Mouse (Mus musculus) ES-E14 (cell line): ENCODE measurements around the gene Ranbp10. TPM values are rescaled to one million over a fixed set of nuclear protein-coding genes. Genes with fewer than 3 reads are reported as not detected.

Experiments
- DNase-seq: peaks from one replicate; pipeline ENCODE4 v3.0.0-alpha.2; 2013; ENCODE audit warnings: low read depth, low spot score
- H3K27ac ChIP-seq: 2 replicates; pipeline ENCODE4 v1.5.1; 2012; ENCODE audit warnings: low read depth, mild to moderate bottlenecking, low read length, moderate library complexity, mixed read lengths; ENCODE audit not compliant: poor library complexity, insufficient read depth, severe bottlenecking
- H3K36me3 ChIP-seq: 2 replicates; pipeline ENCODE4 v1.6.1; 2012; ENCODE audit warnings: mild to moderate bottlenecking, low read length, moderate library complexity, mixed read lengths; ENCODE audit not compliant: control insufficient read depth, poor library complexity, insufficient read depth, severe bottlenecking
- H3K4me1 ChIP-seq, 2 experiments: fragments of 150-350 bp in 1 of 2; sonication (generic) in 1 of 2; 2 replicates each; pipeline ENCODE4 v1.6.1; 2012; ENCODE audit warnings: low read length in 2 of 2, mild to moderate bottlenecking in 1 of 2, mixed read lengths in 1 of 2; ENCODE audit not compliant: control insufficient read depth in 2 of 2, insufficient read depth in 2 of 2, poor library complexity in 1 of 2
- H3K4me3 ChIP-seq, 2 experiments: fragments of 150-350 bp in 1 of 2; sonication (generic) in 1 of 2; 2 replicates each; pipeline ENCODE4 v1.5.1; 2012; ENCODE audit warnings: low read length in 2 of 2, low read depth in 1 of 2, mild to moderate bottlenecking in 1 of 2, mixed read lengths in 1 of 2; ENCODE audit not compliant: insufficient read depth in 1 of 2, poor library complexity in 1 of 2, severe bottlenecking in 1 of 2
- H3K9ac ChIP-seq: 2 replicates; pipeline ENCODE4 v1.6.1; 2012; ENCODE audit warnings: low read depth, mild to moderate bottlenecking, low read length, mixed read lengths; ENCODE audit not compliant: poor library complexity, insufficient read depth, severe bottlenecking
- H3K9me3 ChIP-seq: fragments of 150-350 bp; sonication (generic); 2 replicates; pipeline ENCODE4 v1.6.1; 2012; ENCODE audit warnings: low read depth, mild to moderate bottlenecking, low read length; ENCODE audit not compliant: control insufficient read depth, insufficient read depth
- CHD2 ChIP-seq: IDR thresholded peaks from 2 replicates; pipeline ENCODE4 v1.6.1; 2014; ENCODE audit warnings: mild to moderate bottlenecking, low read depth, low read length, inconsistent platforms
- HCFC1 ChIP-seq: IDR thresholded peaks from 2 replicates; pipeline ENCODE4 v1.6.1; 2012; ENCODE audit warnings: low read length, inconsistent platforms, borderline replicate concordance; ENCODE audit not compliant: insufficient read depth
- MAFK ChIP-seq: IDR thresholded peaks from 2 replicates; pipeline ENCODE4 v1.6.1; 2014; ENCODE audit warnings: mild to moderate bottlenecking, low read depth, low read length, inconsistent platforms; ENCODE audit not compliant: insufficient read depth
- ZC3H11A ChIP-seq: IDR thresholded peaks from 2 replicates; pipeline ENCODE4 v1.6.1; 2012; ENCODE audit warnings: low read depth, mild to moderate bottlenecking, inconsistent platforms, low read length, borderline replicate concordance
- ZNF384 ChIP-seq: IDR thresholded peaks from 2 replicates; pipeline ENCODE4 v1.6.1; 2012; ENCODE audit warnings: low read depth, low read length, inconsistent platforms
- in situ Hi-C, 2 experiments: fragments of 600-800 bp; cut with MboI; formaldehyde crosslinking; loops; one replicate each; pipeline ENCODE4 v1.15.1; 2025; ENCODE audit warnings: low sequenced_read_pairs in 2 of 2, inconsistent platforms in 1 of 2; ENCODE audit not compliant: unreplicated experiment in 2 of 2
- total RNA-seq: library from RNA; depleted of rRNA; stranded (reverse); fragments of 300-350 nt; gene quantifications from 2 replicates; pipeline ENCODE4 v1.2.3, GENCODE M21; 2012

Ranbp10 gene
- total RNA-seq, 1 experiment, result 13.7 TPM

DNA sequence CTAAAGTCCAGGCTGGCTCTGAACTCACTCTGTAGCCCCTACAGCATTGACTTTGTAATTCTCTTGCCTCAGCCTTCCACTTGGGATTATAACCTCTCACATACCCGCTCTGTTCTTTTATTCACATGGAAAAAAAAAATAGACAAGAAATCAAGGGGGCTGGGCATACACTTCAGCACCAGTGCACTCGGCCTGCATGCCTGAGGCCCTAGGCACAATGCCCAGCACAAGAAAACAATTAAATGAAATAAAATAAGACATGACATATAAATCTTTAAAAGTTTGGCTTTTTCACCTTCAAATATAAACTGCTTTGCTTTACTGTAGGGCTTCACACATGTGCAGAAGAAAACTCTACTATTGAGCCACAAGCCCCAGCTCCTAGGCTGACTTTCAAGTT, 73.2 kb downstream of the Ranbp10 start:
- in situ Hi-C loops, result no loop called here
- no peaks in the 10 kb centered on the region for H3K9me3 ChIP-seq
- no peak overlapping the region for H3K9ac ChIP-seq
- DNase-seq, result no peak
- H3K27ac ChIP-seq, result no peak overlapping the region
- TF ChIP-seq ZC3H11A, result no peak
- peaks cover 5 to 6% of the 10 kb centered on the region in 2 experiments; a peak in 2 of 4 replicates for H3K4me1 ChIP-seq
- H3K4me3 ChIP-seq, result no peak overlapping the region
- no peaks in the 10 kb centered on the region for H3K36me3 ChIP-seq

DNA sequence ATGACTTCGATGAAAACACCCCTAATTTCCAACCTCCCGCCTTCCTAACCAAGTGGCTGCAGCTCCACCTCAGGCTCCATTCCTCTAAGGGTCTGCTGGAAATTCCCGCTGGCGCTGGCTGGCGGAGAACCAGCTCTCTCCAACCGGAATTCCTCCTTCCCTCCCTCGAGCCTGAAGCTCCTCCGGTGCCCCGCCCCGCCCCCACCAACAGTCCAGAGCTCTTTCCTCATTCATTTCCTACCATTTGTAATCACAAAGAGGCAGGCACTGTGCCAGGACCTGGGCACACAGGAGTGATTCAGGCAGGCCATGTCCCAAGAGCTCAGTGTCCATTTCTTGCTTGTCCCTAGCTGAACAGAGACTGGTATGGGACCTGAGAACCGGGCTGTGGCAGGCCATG, 76.5 kb downstream of the Ranbp10 start:
- no peaks in the 10 kb centered on the region for H3K36me3 ChIP-seq
- TF ChIP-seq CHD2 (no peak), ZC3H11A (no peak), ZNF384 (no peak), HCFC1 (no peak), MAFK (no peak)
- H3K27ac ChIP-seq, result no peak overlapping the region
- H3K9me3 ChIP-seq, result no peaks in the 10 kb centered on the region
- no peak overlapping the region for H3K4me3 ChIP-seq
- peak overlapping the region; percentile 12; the same call in 1 of the 2 replicates for H3K9ac ChIP-seq
- in situ Hi-C loops, result no loop called here
- H3K4me1 ChIP-seq, result peaks cover 2 to 6% of the 10 kb centered on the region in 2 experiments; a peak in 2 of 4 replicates
- peak; percentile 40 for DNase-seq

DNA sequence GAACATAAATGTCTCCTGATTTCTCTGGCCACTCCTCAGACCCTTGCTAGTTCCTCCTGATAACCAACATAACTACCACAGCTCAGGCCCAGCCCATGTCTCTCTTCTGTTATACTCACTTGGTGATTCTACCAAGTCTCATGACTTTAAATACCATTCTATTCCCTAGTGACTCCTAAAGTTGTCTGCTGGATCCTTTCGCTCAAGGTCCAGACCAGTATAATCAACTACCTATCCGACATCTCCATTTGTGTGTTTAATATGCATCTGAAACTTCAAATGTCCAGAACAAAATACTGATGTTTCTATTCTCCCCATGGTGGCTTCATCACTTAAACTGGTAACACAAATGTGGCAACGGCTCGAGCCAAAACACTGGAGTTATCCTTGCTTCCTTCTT, 83.8 kb downstream of the Ranbp10 start:
- no peak for DNase-seq
- TF ChIP-seq ZNF384, result no peak
- TF ChIP-seq ZC3H11A, result no peak
- TF ChIP-seq HCFC1, result no peak
- TF ChIP-seq MAFK, result no peak
- TF ChIP-seq CHD2, result no peak
- Histone ChIP-seq H3K36me3 (no peaks in the 10 kb centered on the region), H3K9ac (no peak overlapping the region), H3K9me3 (no peaks in the 10 kb centered on the region), H3K27ac (no peak overlapping the region), H3K4me1 (peaks cover 0 to 3% of the 10 kb centered on the region in 2 experiments; a peak in 1 of 4 replicates), H3K4me3 (no peak overlapping the region)
- in situ Hi-C loops, result no loop called here

DNA sequence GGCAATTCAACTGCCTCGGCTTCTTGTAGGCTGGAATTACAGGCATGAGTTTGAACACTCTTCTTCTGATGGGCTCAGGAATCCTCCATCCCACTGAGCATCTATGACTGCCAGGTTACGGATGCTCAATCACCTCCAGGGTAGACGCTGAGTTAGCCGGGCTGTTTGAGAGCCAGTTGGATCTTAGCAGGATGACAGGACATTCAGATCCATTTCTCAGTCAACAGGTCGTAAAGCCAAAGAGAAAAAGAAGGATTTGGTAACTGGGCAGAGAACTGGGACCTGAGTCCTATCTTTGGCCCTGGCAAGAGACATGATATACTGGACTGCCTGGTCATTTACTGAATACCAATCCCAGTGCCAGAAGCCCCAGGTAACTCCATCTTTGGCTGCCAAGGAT, 87.9 kb downstream of the Ranbp10 start:
- H3K4me1 ChIP-seq, result no peaks in the 10 kb centered on the region
- no peak overlapping the region for H3K4me3 ChIP-seq
- H3K9me3 ChIP-seq, result no peaks in the 10 kb centered on the region
- in situ Hi-C loops, result no loop called here
- no peak overlapping the region for H3K27ac ChIP-seq
- TF ChIP-seq ZNF384 (no peak), HCFC1 (no peak), ZC3H11A (no peak), MAFK (no peak), CHD2 (no peak)
- H3K36me3 ChIP-seq, result no peaks in the 10 kb centered on the region
- no peak overlapping the region for H3K9ac ChIP-seq
- no peak for DNase-seq

DNA sequence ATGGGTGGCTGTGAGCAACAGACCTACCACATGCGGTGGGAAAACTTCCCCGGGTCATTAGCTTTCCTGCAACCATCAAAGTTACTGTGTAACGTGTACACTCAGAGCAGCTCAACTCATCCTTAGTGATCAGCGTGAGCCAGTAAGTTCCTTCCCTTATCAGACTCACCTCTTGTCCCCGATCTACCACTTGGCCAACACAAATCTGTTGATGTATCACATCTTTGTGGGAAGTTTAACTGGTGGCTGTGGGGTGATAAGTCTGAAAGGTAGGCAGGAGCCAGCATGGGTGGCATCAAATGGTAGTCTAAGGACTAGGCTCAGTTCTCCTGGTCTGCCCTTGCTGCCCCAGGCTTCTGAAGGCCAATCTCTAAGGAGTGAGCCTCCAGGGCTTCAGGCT, 95.0 kb downstream of the Ranbp10 start:
- H3K4me1 ChIP-seq, result peaks cover 0 to 8% of the 10 kb centered on the region in 2 experiments; a peak in 2 of 4 replicates
- in situ Hi-C loops, result no loop called here
- H3K9ac ChIP-seq, result no peak overlapping the region
- no peak overlapping the region for H3K27ac ChIP-seq
- H3K4me3 ChIP-seq, result no peak overlapping the region
- TF ChIP-seq MAFK, result no peak
- no peak for TF ChIP-seq HCFC1
- no peak for TF ChIP-seq CHD2
- TF ChIP-seq ZC3H11A, result no peak
- H3K9me3 ChIP-seq, result no peaks in the 10 kb centered on the region
- H3K36me3 ChIP-seq, result peaks cover 6% of the 10 kb centered on the region; the same call in 1 of the 2 replicates
- no peak for DNase-seq
